Mouse (Mus musculus): ENCODE results near the gene Scamp2. TPM values are rescaled to one million over a fixed set of nuclear protein-coding genes. Genes with fewer than 3 reads are reported as not detected.

Gene Scamp2
- total RNA-seq, 2 experiments from 2014 or later = 19.8 to 22.3 TPM

DNA sequence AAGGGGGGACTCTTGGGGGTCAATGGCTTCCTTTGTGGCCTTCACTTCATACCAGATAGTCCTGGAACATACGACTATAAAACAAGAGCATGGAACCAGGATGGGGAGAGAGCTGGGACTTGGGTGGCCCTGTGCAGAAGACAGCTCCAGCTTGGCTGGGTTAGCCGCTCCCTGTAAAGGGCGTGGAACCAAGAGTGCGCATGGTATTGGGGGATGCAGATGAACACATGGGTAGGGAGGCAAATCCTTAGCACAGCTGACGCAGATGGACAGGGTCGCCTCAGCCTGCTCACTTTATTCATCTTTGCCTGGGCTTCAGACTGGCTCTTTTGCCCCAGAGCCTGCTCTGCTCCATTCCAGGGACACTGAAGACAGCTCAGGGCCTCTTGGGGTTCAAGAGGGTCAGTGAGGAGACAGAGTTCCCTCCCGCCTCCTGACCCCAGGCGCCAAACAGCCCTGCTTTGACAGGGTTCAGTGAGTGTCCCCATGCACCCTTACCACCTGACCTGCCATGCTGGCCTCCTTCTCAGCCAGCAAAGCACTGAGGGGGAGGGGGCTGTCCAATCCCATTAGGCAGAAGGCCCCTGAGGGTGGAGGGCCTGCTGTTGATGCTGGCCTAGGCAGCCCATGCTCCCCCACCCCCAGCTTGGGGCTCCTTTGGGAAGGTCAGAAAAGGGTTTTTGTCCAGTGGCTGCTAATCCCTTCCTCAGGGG is 38.3 kb downstream of the Scamp2 start:
- H3K27ac ChIP-seq = no peak overlapping the region
- intact Hi-C loops (cut with DNase I) = no loop called here
- DNase-seq (ENCODE audit: extremely low spot score in 1 of 2, low spot score in 2 of 2) = no peak
- H3K4me3 ChIP-seq = no peak overlapping the region
- TF ChIP-seq CTCF (IDR thresholded peaks at IDR 0.05) = no peak

GRCm38 (mm10) chr9:57600620-57601352 is 40.0 kb downstream of the Scamp2 start:
- Histone ChIP-seq H3K27ac (peak overlapping the region; percentile 6), H3K4me3 (no peak overlapping the region)
- TF ChIP-seq CTCF (IDR thresholded peaks at IDR 0.05) = no peak
- intact Hi-C loops (cut with DNase I) = no loop called here
- DNase-seq (ENCODE audit: extremely low spot score in 1 of 2, low spot score in 2 of 2) = no peak

DNA sequence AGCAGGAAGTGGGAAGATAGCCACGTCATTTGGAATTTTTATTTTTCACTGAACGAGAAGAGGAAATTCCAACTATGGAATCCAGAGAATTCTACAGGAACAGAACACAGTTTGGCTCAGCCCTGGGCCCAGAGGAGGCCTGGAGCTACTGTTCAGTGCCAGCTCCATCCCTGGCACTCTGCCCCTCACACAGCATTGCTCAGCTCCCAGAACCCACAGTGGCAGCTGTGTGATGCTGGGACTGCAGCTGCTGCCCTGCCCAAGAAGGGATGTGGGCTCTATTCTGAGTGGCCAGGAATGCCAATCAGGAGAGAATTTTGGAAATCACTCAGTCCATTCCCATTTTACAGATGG is 40.6 kb downstream of the Scamp2 start:
- no peak for TF ChIP-seq CTCF (IDR thresholded peaks at IDR 0.05)
- DNase-seq (ENCODE audit: extremely low spot score in 1 of 2, low spot score in 2 of 2) = peak in 1 of 2 experiments; percentile 42
- no peak overlapping the region for H3K4me3 ChIP-seq
- intact Hi-C loops (cut with DNase I) = no loop called here
- peak overlapping the region; percentile 28 for H3K27ac ChIP-seq

DNA sequence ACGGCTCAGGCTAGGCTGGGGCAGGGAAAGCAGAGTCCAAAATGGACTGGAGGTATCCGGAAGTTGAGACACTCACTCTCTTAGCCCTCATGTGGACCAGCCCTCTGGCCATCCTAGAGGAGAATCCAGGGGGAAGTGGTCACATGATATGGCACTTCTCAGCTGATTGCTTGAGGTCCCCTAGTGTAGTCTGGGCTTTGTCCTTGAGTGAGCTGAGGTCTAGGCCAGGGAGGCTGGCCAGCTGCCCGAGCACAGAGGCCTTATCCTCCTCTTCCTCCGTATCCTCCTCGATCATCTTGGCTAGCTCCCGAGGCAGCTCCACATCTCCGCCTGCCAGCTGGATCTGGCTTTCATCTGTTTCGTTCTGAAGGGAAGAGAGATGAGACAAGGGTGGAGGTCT is 41.4 kb downstream of the Scamp2 start:
- H3K4me3 ChIP-seq = no peak overlapping the region
- DNase-seq (ENCODE audit: extremely low spot score in 1 of 2, low spot score in 2 of 2) = no peak
- intact Hi-C loops (cut with DNase I) = no loop called here
- no peak for TF ChIP-seq CTCF (IDR thresholded peaks at IDR 0.05)
- H3K27ac ChIP-seq = no peak overlapping the region

DNA sequence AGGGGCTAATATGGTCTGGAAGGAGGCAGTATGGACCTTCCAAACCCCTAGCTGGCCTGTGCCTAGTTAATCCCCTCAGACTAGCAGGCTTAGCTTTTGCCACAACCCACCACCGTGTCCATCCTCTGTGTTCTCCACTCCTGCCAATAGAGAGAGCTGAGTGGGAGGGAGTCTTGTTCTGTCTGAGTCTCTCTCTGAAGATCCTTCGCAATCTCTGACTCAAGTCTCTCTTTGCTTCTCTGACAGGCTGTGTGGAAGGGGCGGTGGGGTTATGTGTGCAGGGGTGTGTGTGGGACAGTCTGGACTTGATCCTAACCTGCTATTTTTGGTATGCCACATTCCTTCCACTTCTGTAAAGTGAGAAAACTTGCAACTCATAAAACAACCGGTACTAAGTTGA is 44.1 kb downstream of the Scamp2 start:
- TF ChIP-seq CTCF (IDR thresholded peaks at IDR 0.05) = no peak
- Histone ChIP-seq H3K4me3 (no peak overlapping the region), H3K27ac (no peak overlapping the region)
- no peak for DNase-seq (ENCODE audit: extremely low spot score in 1 of 2, low spot score in 2 of 2)
- intact Hi-C loops (cut with DNase I) = no loop called here

- TF ChIP-seq CTCF (IDR thresholded peaks at IDR 0.05) = no peak
- Histone ChIP-seq H3K27ac (no peak overlapping the region), H3K4me3 (no peak overlapping the region)
- intact Hi-C loops (cut with DNase I) = no loop called here
- no peak for DNase-seq (ENCODE audit: extremely low spot score in 1 of 2, low spot score in 2 of 2)
Measured at GRCm38 (mm10) chr9:57605503-57605902, 44.8 kb downstream of the Scamp2 start.

DNA sequence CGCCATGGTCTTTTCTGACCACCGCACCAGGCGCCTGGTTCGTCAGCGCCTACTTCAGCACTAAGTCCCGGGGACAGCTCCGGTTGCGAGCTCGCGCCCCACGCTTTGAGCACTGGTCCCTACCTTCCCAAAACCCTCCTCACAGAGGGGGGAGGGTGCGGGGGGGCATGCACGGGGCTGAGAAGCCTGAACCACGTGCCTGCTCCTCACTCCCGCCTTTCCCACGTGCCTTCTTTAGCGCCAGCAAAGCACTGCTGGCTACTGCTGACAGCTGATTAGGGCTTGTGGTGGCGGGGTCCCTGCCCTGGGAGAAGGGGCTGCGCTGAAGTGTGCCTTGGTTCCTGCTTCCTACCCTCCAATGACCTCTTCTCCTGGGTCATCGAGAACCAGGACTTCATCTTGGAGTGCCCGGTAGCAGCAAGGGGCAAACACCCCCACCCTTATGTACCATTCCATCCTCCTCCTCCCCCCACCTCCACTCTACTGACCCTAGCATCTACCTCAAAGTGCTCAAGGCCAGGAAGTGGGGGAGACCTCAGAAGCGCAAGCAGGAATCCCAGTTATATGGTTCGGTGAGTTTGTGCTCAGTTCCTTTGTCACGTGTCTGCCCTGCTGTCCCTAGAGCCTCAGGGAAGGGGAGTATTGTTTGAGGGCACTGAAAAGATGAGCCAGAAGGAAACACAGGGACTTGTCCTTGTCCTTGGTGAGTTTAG is 45.6 kb downstream of the Scamp2 start, which contains the start of gene Cplx3:
TSS of gene Cplx3 (minus strand) at position 143 of the 713 bp plus-strand sequence.
- no peak within 1 kb of the TSS; the same call in 1 of the 2 replicates for H3K4me3 ChIP-seq
- no peak within 1 kb of the TSS for H3K27ac ChIP-seq
- intact Hi-C loops (cut with DNase I) = no loop called here
- no peak for TF ChIP-seq CTCF (IDR thresholded peaks at IDR 0.05)
- DNase-seq (ENCODE audit: extremely low spot score in 1 of 2, low spot score in 2 of 2) = no peak

DNA sequence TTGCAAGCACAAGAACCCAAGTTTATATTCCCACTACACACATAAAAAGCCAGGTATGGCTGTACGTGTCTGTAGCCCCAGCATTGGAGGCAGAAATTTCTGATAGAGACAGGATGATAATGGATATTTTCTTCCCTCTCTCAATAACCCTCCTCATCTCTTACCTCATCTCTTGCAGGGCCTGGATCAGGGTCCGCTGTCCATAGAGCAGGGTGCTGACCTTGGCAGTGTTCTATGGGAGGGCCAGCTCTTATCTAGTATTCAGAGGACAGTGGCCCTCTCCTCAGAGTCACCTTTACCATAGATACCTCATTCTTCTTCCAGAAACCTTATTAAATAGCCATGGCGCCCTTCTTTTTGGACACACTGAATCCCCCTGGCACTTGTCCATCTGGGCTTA is 49.1 kb downstream of the Scamp2 start:
- no peak for TF ChIP-seq CTCF (IDR thresholded peaks at IDR 0.05)
- intact Hi-C loops (cut with DNase I) = no loop called here
- H3K27ac ChIP-seq = no peak overlapping the region

DNA sequence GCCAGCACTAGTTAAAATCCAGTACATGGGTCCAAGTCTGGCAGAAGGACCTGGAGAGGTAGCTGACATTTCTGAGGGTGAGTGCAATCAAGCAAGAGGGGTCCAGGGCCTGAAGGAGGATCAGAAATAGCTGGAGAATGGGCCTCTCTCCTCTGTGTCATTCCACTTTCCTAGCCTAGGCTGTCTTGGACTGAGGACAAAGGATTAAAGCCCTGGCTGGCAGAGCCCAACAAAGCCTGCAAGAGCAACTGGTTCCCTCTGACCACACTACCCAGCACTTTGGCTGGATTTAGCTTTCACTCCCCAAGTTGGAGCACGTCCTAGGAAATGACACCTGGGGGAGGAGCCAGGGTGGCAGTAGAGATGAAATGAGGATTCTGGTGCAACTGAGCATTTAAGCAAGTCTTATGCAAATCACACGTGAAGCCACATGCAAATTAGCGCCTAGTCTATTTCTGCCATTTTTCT is 49.6 kb downstream of the Scamp2 start:
- H3K4me3 ChIP-seq = no peak overlapping the region
- no peak for DNase-seq (ENCODE audit: extremely low spot score in 1 of 2, low spot score in 2 of 2)
- no peak overlapping the region for H3K27ac ChIP-seq
- TF ChIP-seq CTCF (IDR thresholded peaks at IDR 0.05) = no peak
- intact Hi-C loops (cut with DNase I) = no loop called here

More for the DNA sequence above, 49.1 kb downstream of the Scamp2 start:
- no peak for DNase-seq (ENCODE audit: extremely low spot score in 1 of 2, low spot score in 2 of 2)
- H3K4me3 ChIP-seq = no peak overlapping the region

GRCm38 (mm10) chr9:57612587-57612986 is 51.8 kb downstream of the Scamp2 start:
- no peak overlapping the region for H3K4me3 ChIP-seq
- DNase-seq (ENCODE audit: extremely low spot score in 1 of 2, low spot score in 2 of 2) = no peak
- no peak overlapping the region for H3K27ac ChIP-seq
- intact Hi-C loops (cut with DNase I) = no loop called here
- no peak for TF ChIP-seq CTCF (IDR thresholded peaks at IDR 0.05)

DNA sequence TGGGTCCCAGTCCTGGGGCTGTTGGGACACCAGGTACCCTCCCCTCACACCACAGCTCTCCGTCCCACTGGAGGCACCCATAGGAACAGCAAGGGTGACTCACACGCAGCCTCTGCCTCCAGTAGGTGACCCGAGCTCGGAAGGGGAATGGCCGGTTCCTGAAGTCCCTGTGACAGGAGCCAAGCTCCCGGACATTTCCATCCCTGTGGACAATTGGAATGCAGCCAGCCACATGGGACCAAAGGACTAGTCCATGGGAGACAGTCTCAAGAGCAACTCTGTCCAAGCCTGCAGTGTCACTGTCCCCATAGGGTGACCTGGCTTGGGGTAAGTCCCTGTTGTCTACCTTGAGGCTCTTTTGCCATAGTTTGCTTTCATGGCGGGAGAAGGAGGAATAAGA is 53.2 kb downstream of the Scamp2 start:
- Histone ChIP-seq H3K27ac (no peak overlapping the region), H3K4me3 (no peak overlapping the region)
- no peak for DNase-seq (ENCODE audit: extremely low spot score in 1 of 2, low spot score in 2 of 2)
- no peak for TF ChIP-seq CTCF (IDR thresholded peaks at IDR 0.05)
- intact Hi-C loops (cut with DNase I) = no loop called here

GRCm38 (mm10) chr9:57614786-57615185 is 54.0 kb downstream of the Scamp2 start:
- DNase-seq (ENCODE audit: extremely low spot score in 1 of 2, low spot score in 2 of 2) = no peak
- Histone ChIP-seq H3K4me3 (no peak overlapping the region), H3K27ac (no peak overlapping the region)
- intact Hi-C loops (cut with DNase I) = no loop called here
- TF ChIP-seq CTCF (IDR thresholded peaks at IDR 0.05) = no peak
